Mouse (Mus musculus): Measurements from ENCODE around the gene Chfr. TPM values are rescaled to one million over a fixed set of nuclear protein-coding genes. Genes with fewer than 3 reads are reported as not detected.

The Chfr gene
- polyA plus RNA-seq, 1 experiment from 2014 or later, result 41.8 TPM

GRCm38 (mm10) chr5:110143007-110143406 lies 7.4 kb downstream of the Chfr start:
- no peak overlapping the region for H3K4me2 ChIP-seq
- DNase-seq, result peak; percentile 42
- H3K4me1 ChIP-seq (ENCODE audit: insufficient read depth), result no peaks in the 10 kb centered on the region
- peaks cover 62% of the 10 kb centered on the region for H3K36me3 ChIP-seq (ENCODE audit: insufficient read depth)
- no peak overlapping the region for H3K9ac ChIP-seq
- no peaks in the 10 kb centered on the region for H3K27me3 ChIP-seq (ENCODE audit: insufficient read depth, low read length)
- H3K9me3 ChIP-seq (ENCODE audit: low read depth, low read length), result no peaks in the 10 kb centered on the region
- no peak for ATAC-seq (ENCODE audit: insufficient read depth)
- peak; percentile 46 for TF ChIP-seq CTCF (IDR thresholded peaks at IDR 0.05; ENCODE audit: low read depth)
- 85% methylated on average over 5 of the region's 5 CpGs for WGBS
- no peak overlapping the region for H3K27ac ChIP-seq (ENCODE audit: low read depth)
- H3K4me3 ChIP-seq (ENCODE audit: low read depth, low read length), result no peak overlapping the region

- ATAC-seq (ENCODE audit: insufficient read depth), result no peak
- Histone ChIP-seq H3K9me3 (ENCODE audit: low read depth, low read length) (no peaks in the 10 kb centered on the region), H3K4me1 (ENCODE audit: insufficient read depth) (no peaks in the 10 kb centered on the region), H3K4me3 (ENCODE audit: low read depth, low read length) (no peak overlapping the region), H3K4me2 (no peak overlapping the region), H3K9ac (no peak overlapping the region), H3K27ac (ENCODE audit: low read depth) (no peak overlapping the region), H3K27me3 (ENCODE audit: insufficient read depth, low read length) (no peaks in the 10 kb centered on the region), H3K36me3 (ENCODE audit: insufficient read depth) (peaks cover 60% of the 10 kb centered on the region)
- no peak for TF ChIP-seq CTCF (IDR thresholded peaks at IDR 0.05; ENCODE audit: low read depth)
- WGBS, result 89% methylated on average over 4 of the region's 4 CpGs
- no peak for DNase-seq
These were observed 33.7 kb downstream of the Chfr start for GRCm38 (mm10) chr5:110169374-110169773.

GRCm38 (mm10) chr5:110176362-110177020 lies 40.8 kb downstream of the Chfr start, which contains the start of gene Golga3:
Gene Golga3, plus strand, starts transcription at chr5:110176701.
- ATAC-seq (ENCODE audit: insufficient read depth) (peak; percentile 98), DNase-seq (peak; percentile 98)
- WGBS, result under 1% methylated on average over 41 of the region's 41 CpGs
- TF ChIP-seq CTCF (IDR thresholded peaks at IDR 0.05; ENCODE audit: low read depth), result no peak
- H3K4me3 ChIP-seq (ENCODE audit: low read depth, low read length), result peak within 1 kb of the TSS; percentile 95
- H3K36me3 ChIP-seq (ENCODE audit: insufficient read depth), result no peaks in the 10 kb centered on the region; the same call in 1 of the 2 replicates
- H3K27ac ChIP-seq (ENCODE audit: low read depth), result peak within 1 kb of the TSS; percentile 70
- peak within 1 kb of the TSS; percentile 88 for H3K9ac ChIP-seq
- H3K27me3 ChIP-seq (ENCODE audit: insufficient read depth, low read length), result no peaks in the 10 kb centered on the region
- H3K4me1 ChIP-seq (ENCODE audit: insufficient read depth), result peaks cover 4% of the 10 kb centered on the region; the same call in 1 of the 2 replicates
- peak within 1 kb of the TSS; percentile 74 for H3K4me2 ChIP-seq
- no peaks in the 10 kb centered on the region for H3K9me3 ChIP-seq (ENCODE audit: low read depth, low read length)

GRCm38 (mm10) chr5:110177021-110177420 lies 41.4 kb downstream of the Chfr start:
- Histone ChIP-seq H3K9ac (peak overlapping the region; percentile 88), H3K4me2 (peak overlapping the region; percentile 74), H3K4me3 (ENCODE audit: low read depth, low read length) (peak overlapping the region; percentile 95), H3K9me3 (ENCODE audit: low read depth, low read length) (no peaks in the 10 kb centered on the region), H3K27ac (ENCODE audit: low read depth) (peak overlapping the region; percentile 70), H3K36me3 (ENCODE audit: insufficient read depth) (peaks cover 5% of the 10 kb centered on the region; the same call in 1 of the 2 replicates), H3K27me3 (ENCODE audit: insufficient read depth, low read length) (no peaks in the 10 kb centered on the region), H3K4me1 (ENCODE audit: insufficient read depth) (peaks cover 4% of the 10 kb centered on the region; the same call in 1 of the 2 replicates)
- DNase-seq (no peak), ATAC-seq (ENCODE audit: insufficient read depth) (peak; percentile 22; the same call in 1 of the 2 replicates)
- 1% methylated on average over 19 of the region's 19 CpGs for WGBS
- TF ChIP-seq CTCF (IDR thresholded peaks at IDR 0.05; ENCODE audit: low read depth), result no peak

GRCm38 (mm10) chr5:110178628-110179027 lies 43.0 kb downstream of the Chfr start:
- no peak for TF ChIP-seq CTCF (IDR thresholded peaks at IDR 0.05; ENCODE audit: low read depth)
- ATAC-seq (ENCODE audit: insufficient read depth) (no peak), DNase-seq (no peak)
- 82% methylated on average over 2 of the region's 2 CpGs for WGBS
- H3K27me3 ChIP-seq (ENCODE audit: insufficient read depth, low read length), result no peaks in the 10 kb centered on the region
- H3K9ac ChIP-seq, result no peak overlapping the region
- no peak overlapping the region for H3K27ac ChIP-seq (ENCODE audit: low read depth)
- H3K4me1 ChIP-seq (ENCODE audit: insufficient read depth), result peaks cover 4% of the 10 kb centered on the region; the same call in 1 of the 2 replicates
- H3K36me3 ChIP-seq (ENCODE audit: insufficient read depth), result peaks cover 11% of the 10 kb centered on the region; the same call in 1 of the 2 replicates
- no peak overlapping the region for H3K4me3 ChIP-seq (ENCODE audit: low read depth, low read length)
- no peaks in the 10 kb centered on the region for H3K9me3 ChIP-seq (ENCODE audit: low read depth, low read length)
- H3K4me2 ChIP-seq, result no peak overlapping the region

- no peaks in the 10 kb centered on the region for H3K9me3 ChIP-seq (ENCODE audit: low read depth, low read length)
- peaks cover 4% of the 10 kb centered on the region; the same call in 1 of the 2 replicates for H3K4me1 ChIP-seq (ENCODE audit: insufficient read depth)
- 85% methylated on average over 5 of the region's 5 CpGs for WGBS
- no peak overlapping the region for H3K9ac ChIP-seq
- no peak for TF ChIP-seq CTCF (IDR thresholded peaks at IDR 0.05; ENCODE audit: low read depth)
- H3K4me3 ChIP-seq (ENCODE audit: low read depth, low read length), result no peak overlapping the region
- H3K27me3 ChIP-seq (ENCODE audit: insufficient read depth, low read length), result no peaks in the 10 kb centered on the region
- no peak for DNase-seq
- no peak overlapping the region for H3K4me2 ChIP-seq
- H3K27ac ChIP-seq (ENCODE audit: low read depth), result no peak overlapping the region
- peaks cover 38% of the 10 kb centered on the region for H3K36me3 ChIP-seq (ENCODE audit: insufficient read depth)
- ATAC-seq (ENCODE audit: insufficient read depth), result no peak
These were observed 46.1 kb downstream of the Chfr start for GRCm38 (mm10) chr5:110181716-110182115.

- no peaks in the 10 kb centered on the region for H3K27me3 ChIP-seq (ENCODE audit: insufficient read depth, low read length)
- no peak overlapping the region for H3K4me2 ChIP-seq
- H3K4me3 ChIP-seq (ENCODE audit: low read depth, low read length), result no peak overlapping the region
- no peak for ATAC-seq (ENCODE audit: insufficient read depth)
- no peaks in the 10 kb centered on the region for H3K9me3 ChIP-seq (ENCODE audit: low read depth, low read length)
- peaks cover 79% of the 10 kb centered on the region for H3K36me3 ChIP-seq (ENCODE audit: insufficient read depth)
- no peak overlapping the region for H3K9ac ChIP-seq
- DNase-seq, result peak; percentile 6
- no peak overlapping the region for H3K27ac ChIP-seq (ENCODE audit: low read depth)
- H3K4me1 ChIP-seq (ENCODE audit: insufficient read depth), result no peaks in the 10 kb centered on the region
- 85% methylated on average over 10 of the region's 10 CpGs for WGBS
- no peak for TF ChIP-seq CTCF (IDR thresholded peaks at IDR 0.05; ENCODE audit: low read depth)
These were observed 67.7 kb downstream of the Chfr start for GRCm38 (mm10) chr5:110203164-110203895.
